Mouse (Mus musculus) heart, adult 2 months (tissue): ENCODE results near the gene Dthd1.

Experiments used
- CTCF ChIP-seq: fragments of 200-600 bp; IDR thresholded peaks from 2 replicates; pipeline ENCODE4 v1.8.1; 2022; ENCODE audit warnings: antibody characterized with exemption, mild to moderate bottlenecking, moderate library complexity
- EP300 ChIP-seq: fragments of 200-500 bp; IDR thresholded peaks from 2 replicates; pipeline ENCODE4 v1.6.1; 2011; ENCODE audit warnings: low read depth, low read length, control low read depth; ENCODE audit not compliant: insufficient read depth
- POLR2A ChIP-seq: fragments of 200-500 bp; IDR thresholded peaks from 2 replicates; pipeline ENCODE4 v1.6.1; 2011; ENCODE audit warnings: mild to moderate bottlenecking, low read depth, low read length, control low read depth; ENCODE audit not compliant: insufficient read depth

DNA sequence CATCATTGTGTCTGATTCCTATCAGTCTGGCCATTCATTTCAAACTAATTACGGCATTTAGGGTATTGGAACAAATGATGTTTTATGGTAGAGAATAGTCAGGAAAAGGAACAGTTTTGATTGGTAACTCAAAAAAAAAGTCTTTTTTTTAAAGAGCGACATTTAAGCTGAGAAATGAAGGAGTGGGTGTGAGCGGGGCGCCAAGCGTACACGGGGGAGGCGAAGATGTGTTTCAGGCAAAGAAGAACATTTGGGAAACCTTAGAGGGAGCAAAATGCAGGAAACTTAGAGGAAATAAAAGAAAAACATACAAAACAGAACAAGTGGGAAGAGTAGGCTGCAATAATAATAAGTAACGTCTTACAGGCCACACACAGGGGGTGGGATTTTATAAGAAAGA is 35.8 kb upstream of the Dthd1 start:
- TF ChIP-seq CTCF (no peak), POLR2A (no peak), EP300 (no peak)
